Mouse (Mus musculus): ENCODE results near the gene Nck1. TPM values are rescaled to one million over a fixed set of nuclear protein-coding genes. Genes with fewer than 3 reads are reported as not detected.

Nck1 gene
- 143 TPM for polyA plus RNA-seq (2015; fragmentation: Illumina TruSeq; extraction: RNeasy Lipid Tissue Mini Kit (QIAGEN cat#74804); ENCODE audit: insufficient read depth, low replicate concordance)

GRCm38 (mm10) chr9:100545715-100546593 is at the start of gene Nck1:
Nck1 (minus strand) TSS chr9:100546134.

GRCm38 (mm10) chr9:100570626-100571233 is 24.8 kb upstream of the Nck1 start, which contains the start of gene Slc35g2:
Slc35g2 (minus strand) TSS chr9:100571090.

DNA sequence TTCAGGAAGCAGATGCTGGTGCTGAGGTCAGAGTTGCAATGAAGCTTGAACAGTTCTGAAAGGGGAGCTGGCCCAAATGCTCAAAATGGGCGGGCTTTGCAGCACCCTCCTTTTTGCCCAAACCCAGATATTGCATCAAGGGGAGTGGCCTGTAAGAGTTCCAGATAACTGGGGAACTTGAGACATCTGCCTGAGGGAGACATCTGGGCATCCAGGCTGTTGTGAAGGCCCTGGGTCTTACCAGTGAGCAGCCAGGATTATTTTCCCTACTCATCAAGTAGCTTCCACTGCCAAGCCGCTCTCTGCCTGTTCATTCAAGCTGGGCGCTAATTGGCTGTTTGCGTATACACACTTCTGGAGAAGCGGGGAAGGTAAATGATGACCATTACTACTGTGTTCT is 59.5 kb downstream of the Nck1 start, which contains the start of gene Il20rb:
Gene Il20rb (minus strand): TSS at position 358 of the 400 bp plus-strand sequence.

Other genes starting within 250 kb of the Nck1 start
- gene Il20rb, start 59.3 kb downstream of the Nck1 start, polyA plus RNA-seq (2015; fragmentation: Illumina TruSeq; extraction: RNeasy Lipid Tissue Mini Kit (QIAGEN cat#74804); ENCODE audit: insufficient read depth, low replicate concordance) = 1.4 TPM
- 0.48 TPM for gene Slc35g2, start 25.0 kb upstream of the Nck1 start, polyA plus RNA-seq (2015; fragmentation: Illumina TruSeq; extraction: RNeasy Lipid Tissue Mini Kit (QIAGEN cat#74804); ENCODE audit: insufficient read depth, low replicate concordance)
- 54.1 TPM for gene Stag1, start 51.7 kb upstream of the Nck1 start, polyA plus RNA-seq (2015; fragmentation: Illumina TruSeq; extraction: RNeasy Lipid Tissue Mini Kit (QIAGEN cat#74804); ENCODE audit: insufficient read depth, low replicate concordance)

Data from spleen, adult 10 weeks (tissue).